Mouse (Mus musculus) adrenal gland, postnatal 14 days (tissue): ENCODE results near the gene Ap3b2. TPM values are rescaled to one million over a fixed set of nuclear protein-coding genes. Genes with fewer than 3 reads are reported as not detected.
"Not testable (repeated sequence)": the region's sequence is repeated elsewhere in the genome, so short reads cannot be mapped to it uniquely, and the experiment has no call there.

Experiments
- DNase-seq: peaks from one replicate; pipeline ENCODE4 v3.0.0; 2021; ENCODE audit warnings: mixed read lengths
- long read RNA-seq, 2 experiments: library from polyadenylated mRNA; stranded (forward); transcript quantifications; one replicate each; pipeline ENCODE4 v2.0.0; 2021
- total RNA-seq: library from RNA; stranded (reverse); gene quantifications from 2 replicates; pipeline ENCODE4 v1.2.3, GENCODE M21; 2021

The Ap3b2 gene
- 8.8 and 11.7 TPM in 2 replicates for total RNA-seq
- long read RNA-seq, experiment 1, transcript Ap3b2-201 (26 exons, 3,804 nt): major isoform, 15 of 15 reads
- long read RNA-seq, experiment 1, partial matches to known transcripts: 0 of 15 reads
- long read RNA-seq, experiment 1, other reads (novel, unspliced or antisense): 0 of 15 reads
- long read RNA-seq, experiment 2, transcript Ap3b2-201 (26 exons, 3,804 nt): major isoform, 10 of 11 reads
- long read RNA-seq, experiment 2, partial matches to known transcripts: 1 of 11 reads
- long read RNA-seq, experiment 2, other reads (novel, unspliced or antisense): 0 of 11 reads

- DNase-seq: peak; percentile 85
Measured at GRCm38 (mm10) chr7:81493331-81494021, at the start of gene Ap3b2. Gene Ap3b2, minus strand, starts transcription at chr7:81493925.

- no peak for DNase-seq
Measured at GRCm38 (mm10) chr7:81542934-81543333, 49.2 kb upstream of the Ap3b2 start.

GRCm38 (mm10) chr7:81541924-81542524, 48.3 kb upstream of the Ap3b2 start:
- DNase-seq: peak; percentile 74

GRCm38 (mm10) chr7:81540999-81541398, 47.3 kb upstream of the Ap3b2 start:
- DNase-seq: no peak

DNA sequence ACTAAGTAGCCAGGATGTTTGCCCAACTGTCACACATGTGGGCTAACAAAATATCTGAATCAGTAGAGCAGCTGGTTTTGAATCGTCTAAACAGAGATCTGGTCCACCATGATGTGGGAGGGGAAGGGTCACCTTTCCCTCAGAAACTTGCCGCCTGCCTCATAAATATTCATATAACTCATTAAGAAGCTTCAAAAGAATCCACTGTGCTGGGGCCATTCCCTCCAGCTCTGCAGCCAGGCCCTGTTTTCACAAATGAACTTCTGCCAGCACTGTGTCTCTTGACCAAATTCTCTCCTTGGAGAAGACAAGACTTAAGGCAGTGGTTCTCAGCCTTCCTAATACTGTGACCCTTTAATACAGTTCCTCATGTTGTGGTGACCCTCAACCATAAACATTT, 45.8 kb upstream of the Ap3b2 start:
- DNase-seq: no peak

DNA sequence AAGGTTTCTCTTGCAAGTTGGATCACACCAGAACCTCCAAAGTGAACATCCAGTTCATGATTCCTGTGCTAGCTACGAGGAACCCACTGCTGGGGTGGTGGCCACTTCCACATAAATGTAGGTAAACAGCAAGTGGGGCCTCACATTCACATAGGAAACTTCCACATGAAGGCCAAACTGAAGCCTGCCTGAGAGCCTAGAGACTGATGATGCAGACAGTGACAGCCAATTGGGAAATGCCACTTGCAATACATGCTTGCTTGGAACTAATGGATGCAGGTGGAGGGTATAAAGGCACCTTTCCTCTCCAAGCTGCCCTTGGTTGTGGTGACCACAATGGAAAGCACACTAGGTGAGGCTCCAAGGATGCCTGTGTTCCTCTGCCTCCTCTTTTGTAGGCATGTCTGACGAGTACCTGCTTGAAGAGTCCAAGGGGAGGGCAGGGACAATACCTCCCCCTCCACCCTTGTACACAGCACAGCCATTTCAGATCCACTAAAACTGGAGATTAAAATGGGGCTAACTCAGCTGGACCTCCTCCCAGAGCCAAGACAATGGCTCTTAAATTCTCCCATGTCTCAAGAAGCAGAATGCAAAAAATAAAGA, 44.4 kb upstream of the Ap3b2 start:
- DNase-seq: peak; percentile 49

DNA sequence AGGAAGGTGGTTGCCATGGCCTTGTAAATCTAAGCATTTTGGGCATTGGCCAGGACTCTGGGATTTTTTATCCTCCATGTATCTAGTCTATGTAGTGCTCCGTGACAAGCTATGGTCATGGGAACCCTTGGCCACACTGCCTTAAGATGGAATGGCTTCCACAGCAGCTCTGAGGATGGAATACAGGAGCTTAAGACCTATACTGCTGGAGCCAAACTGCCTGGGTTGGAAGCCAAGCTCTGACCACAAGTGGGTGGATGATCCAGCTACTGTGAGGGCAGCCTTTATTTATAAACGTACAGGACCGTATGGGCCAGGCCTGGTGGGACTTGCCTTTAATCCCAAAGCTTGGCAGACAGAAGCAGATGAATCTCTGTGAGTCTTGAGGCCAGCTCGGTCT, 42.8 kb upstream of the Ap3b2 start:
- no peak for DNase-seq

DNA sequence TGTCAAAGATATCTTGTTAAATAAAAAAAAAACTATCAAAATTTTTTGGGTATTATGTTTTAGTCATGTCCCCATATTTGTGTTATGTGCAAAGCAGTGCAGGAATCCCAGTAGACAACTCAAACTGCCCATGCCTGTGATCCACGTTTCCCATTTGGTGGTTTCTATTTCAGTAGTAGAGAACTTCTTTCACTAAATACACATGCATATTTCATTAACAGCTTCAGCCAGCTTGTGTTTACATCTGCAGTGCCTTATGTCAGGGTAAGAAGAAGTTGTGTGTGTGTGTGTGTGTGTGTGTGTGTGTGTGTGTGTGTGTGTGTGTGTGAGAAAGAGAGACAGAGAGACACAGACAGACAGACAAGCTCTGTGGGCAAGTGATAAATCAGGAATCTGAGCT, 37.7 kb upstream of the Ap3b2 start:
- no peak for DNase-seq

DNA sequence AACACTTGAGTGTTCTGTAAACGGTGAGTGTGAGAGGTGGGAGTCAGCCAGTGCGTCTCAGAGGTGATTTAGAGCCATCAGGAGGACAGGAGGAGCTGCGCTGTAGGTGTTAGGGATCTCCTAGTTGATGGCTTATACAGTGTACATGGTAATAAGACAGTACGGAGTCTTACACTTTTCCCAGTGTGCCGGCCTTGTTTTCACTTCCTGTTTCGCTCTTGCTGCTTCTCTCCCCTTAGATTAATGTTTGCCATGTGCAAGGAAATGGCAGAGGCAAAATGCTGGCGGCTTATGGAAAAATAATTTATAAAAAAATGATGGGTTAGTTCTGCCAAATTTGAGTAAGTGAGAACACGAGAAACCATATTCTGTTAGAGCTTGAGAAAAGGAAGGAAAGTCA, 35.2 kb upstream of the Ap3b2 start:
- no peak for DNase-seq

DNA sequence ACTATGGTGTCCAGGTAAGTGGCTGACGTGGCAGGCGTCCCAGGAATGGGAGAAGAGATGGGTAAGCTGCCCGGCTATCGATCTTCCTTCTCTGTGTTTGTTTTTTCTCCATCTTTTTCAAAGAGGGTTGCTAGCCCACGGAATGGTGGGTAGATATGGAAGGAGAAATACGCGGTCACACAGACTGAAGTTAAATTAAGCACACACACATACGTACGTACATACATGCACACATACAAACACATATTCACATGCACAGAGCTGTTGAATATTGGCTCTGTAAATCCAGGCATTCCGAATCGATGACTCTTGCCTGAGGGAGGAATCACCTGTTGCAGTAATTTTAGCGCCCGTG, 29.9 kb upstream of the Ap3b2 start:
- DNase-seq: no peak

GRCm38 (mm10) chr7:81523008-81523662, 29.4 kb upstream of the Ap3b2 start:
- peak; percentile 94 for DNase-seq

- DNase-seq: no peak
Measured at GRCm38 (mm10) chr7:81516154-81517030, 22.7 kb upstream of the Ap3b2 start.

DNA sequence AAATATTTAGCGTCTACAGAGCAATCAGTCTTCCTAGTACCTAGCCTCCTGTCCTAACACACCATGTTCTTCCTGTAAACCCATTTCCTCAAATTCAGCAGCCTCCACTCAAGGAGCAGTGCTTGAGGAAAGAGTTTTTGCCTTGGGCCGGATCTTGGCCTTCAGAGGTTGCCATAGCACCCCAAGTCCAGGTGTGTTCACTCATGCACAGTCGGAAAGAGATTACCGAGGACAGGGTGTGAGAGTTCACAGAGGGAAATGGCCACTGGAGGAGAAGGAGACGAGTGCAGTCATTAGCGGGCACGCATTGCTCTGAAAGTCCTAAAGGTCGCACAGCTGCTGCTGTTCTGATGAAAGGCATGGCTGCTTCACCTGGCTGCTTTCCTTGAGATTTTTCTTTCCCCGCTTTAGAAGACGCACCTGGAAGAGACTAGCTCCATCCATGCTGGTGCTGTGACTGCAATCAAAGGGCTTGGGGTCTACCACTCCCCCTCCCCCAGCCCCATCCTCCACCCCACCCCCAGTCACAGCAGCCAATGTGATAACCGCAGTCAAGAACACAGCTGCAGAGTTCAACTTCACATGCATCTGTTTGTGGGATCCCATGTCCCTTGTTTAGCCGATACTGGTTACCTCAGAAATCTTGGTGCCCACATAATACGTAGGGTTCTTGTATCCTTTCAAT, 21.3 kb upstream of the Ap3b2 start:
- no peak for DNase-seq

DNA sequence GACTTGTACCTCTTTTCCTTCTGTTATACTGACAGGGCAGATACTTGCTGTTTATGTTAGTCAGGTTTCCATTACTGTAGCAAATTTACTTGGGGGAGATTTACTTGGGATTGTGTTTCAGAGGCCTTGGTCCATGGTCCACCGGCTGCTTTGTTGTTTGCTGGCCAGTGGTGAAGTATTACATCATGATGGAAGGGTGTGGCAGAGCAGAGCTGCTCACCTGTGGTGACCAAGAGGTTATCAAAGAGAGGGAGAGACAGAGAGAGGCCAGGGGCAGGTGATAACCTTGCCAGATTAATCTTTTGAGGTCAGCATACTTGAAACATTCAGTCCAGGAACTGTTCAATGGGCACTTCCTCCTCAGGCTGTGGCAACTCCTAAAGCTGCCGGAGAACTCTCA, 7.3 kb upstream of the Ap3b2 start:
- no peak for DNase-seq

DNA sequence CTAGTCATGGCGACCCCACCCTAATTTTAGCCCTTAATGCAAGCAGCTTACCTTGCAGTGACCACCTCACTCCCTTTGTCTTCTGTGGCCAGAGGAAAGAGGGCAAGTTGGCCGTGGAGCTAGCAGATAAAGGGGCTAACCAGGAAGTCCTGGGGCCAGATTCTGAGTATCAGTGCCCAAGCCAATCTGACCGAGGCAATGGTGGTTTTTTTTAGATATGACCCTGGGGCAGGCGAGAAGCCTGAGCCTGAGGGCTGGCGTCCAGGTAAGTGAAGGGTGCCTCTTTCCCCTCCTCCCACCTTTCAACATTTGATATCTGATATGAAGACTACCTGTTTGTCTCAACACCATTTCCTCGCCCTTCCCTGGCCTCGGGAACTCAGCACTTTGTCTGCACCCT, 4.5 kb upstream of the Ap3b2 start, which contains the start of gene BC048679:
Gene BC048679, minus strand, starts transcription at position 101 of the 400 bp plus-strand sequence.
- DNase-seq: no peak

- DNase-seq: no peak
Measured at GRCm38 (mm10) chr7:81497171-81497570, 3.4 kb upstream of the Ap3b2 start.

- DNase-seq: no peak
Measured at GRCm38 (mm10) chr7:81492628-81493027, 1.1 kb downstream of the Ap3b2 start.

- no peak for DNase-seq
Measured at GRCm38 (mm10) chr7:81489649-81490048, 4.1 kb downstream of the Ap3b2 start.

- no peak for DNase-seq
Measured at GRCm38 (mm10) chr7:81480800-81481199, 12.9 kb downstream of the Ap3b2 start.

- no peak for DNase-seq
Measured at GRCm38 (mm10) chr7:81479531-81480090, 14.1 kb downstream of the Ap3b2 start.

DNA sequence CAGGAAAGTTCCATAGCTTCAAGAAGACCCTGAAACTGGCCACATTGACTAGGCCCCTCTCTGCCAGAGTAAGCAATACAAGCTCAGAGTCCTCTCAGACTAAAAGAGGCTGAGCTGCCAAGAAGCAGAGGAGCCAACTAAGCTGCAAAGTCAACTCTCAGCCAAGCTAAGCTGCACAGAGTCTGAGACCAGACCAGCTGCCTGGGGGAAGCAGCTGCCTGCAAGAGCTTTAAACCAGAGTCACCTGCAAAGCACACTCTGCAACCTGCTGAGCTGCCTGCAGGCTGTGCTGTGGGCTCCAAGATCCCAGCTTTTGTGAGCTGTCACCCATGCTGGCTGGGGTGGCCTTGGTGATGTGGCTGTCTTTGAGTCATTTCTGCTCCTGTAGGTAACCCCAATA, 15.5 kb downstream of the Ap3b2 start:
- DNase-seq: not testable (repeated sequence)
